Mouse (Mus musculus) intestine, embryonic 16.5 days (tissue): ENCODE measurements at regions not wholly inside any gene's neighbourhood (a gene's known extent, or its start where the extent isn't known, plus 50 kb on each side); places are given as distances from the start of the nearest gene placed in this dataset.

ENCODE experiments used
- ATAC-seq: fragments of 200-750 bp; cut with Nextera tagmentation; 2 replicates; pipeline ENCODE4 v1.8.0; 2017; ENCODE audit warnings: moderate TSS enrichment, moderate library complexity
- H3K27ac ChIP-seq: fragments of 300-500 bp; sonication (generic); 2 replicates; pipeline ENCODE4 v1.5.1; 2014; ENCODE audit warnings: mild to moderate bottlenecking, low read length
- H3K27me3 ChIP-seq: fragments of 300-500 bp; sonication (generic); replicated peaks from 2 replicates; pipeline ENCODE4 v1.6.1; 2014; ENCODE audit warnings: low read length, control low read depth, mixed read lengths; ENCODE audit not compliant: control insufficient read depth, insufficient read depth
- H3K36me3 ChIP-seq: fragments of 300-500 bp; sonication (generic); 2 replicates; pipeline ENCODE4 v1.6.1; 2014; ENCODE audit warnings: low read length, control low read depth; ENCODE audit not compliant: control insufficient read depth, insufficient read depth
- H3K4me1 ChIP-seq: fragments of 300-500 bp; sonication (generic); 2 replicates; pipeline ENCODE4 v1.6.1; 2014; ENCODE audit warnings: low read length, control low read depth, mixed read lengths; ENCODE audit not compliant: control insufficient read depth, insufficient read depth
- H3K4me2 ChIP-seq: fragments of 300-500 bp; sonication (generic); 2 replicates; pipeline ENCODE4 v1.6.1; 2014; ENCODE audit warnings: low read depth, low read length, control low read depth
- H3K4me3 ChIP-seq: fragments of 300-500 bp; sonication (generic); 2 replicates; pipeline ENCODE4 v1.5.1; 2014; ENCODE audit warnings: mild to moderate bottlenecking, low read length
- H3K9ac ChIP-seq: fragments of 300-500 bp; sonication (generic); 2 replicates; pipeline ENCODE4 v1.6.1; 2014; ENCODE audit warnings: low read depth, low read length
- H3K9me3 ChIP-seq: fragments of 300-500 bp; sonication (generic); 2 replicates; pipeline ENCODE4 v1.6.1; 2016; ENCODE audit warnings: low read length, control low read depth; ENCODE audit not compliant: control insufficient read depth
- WGBS: fragments of 180-500 bp; shearing (Covaris S2); extraction: QIAGEN DNeasy Blood & Tissue Kit; methylation state at CpG from one replicate; pipeline ENCODE4 v1.1.7; 2014; 5-methylcytosine and 5-hydroxymethylcytosine counted together

DNA sequence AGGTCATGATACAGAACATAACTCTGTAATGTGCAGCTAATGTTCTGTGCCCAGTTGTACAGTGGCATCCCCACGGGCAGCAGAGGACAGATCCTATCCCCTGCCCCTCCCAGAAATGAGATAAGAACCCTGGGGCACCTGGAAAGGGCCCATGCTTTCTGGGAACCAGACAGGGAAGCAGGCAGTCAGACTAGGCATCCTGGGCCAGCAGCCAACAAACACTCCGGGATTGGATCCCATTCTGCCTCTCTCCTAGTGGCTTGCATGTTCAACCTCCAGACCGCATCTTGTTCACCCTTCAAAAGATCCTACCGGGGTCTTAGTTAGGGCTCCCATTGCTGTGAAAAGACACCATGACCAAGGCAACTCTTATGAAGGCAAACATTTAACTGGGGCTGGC lies 229.0 kb upstream of the Rpl38 start:
- Histone ChIP-seq H3K27ac (no peak overlapping the region), H3K4me3 (no peak overlapping the region), H3K4me2 (no peak overlapping the region), H3K9me3 (no peaks in the 10 kb centered on the region), H3K27me3 (0 out of 2 replicates have a peak, but pooled peaks cover 3% of the 10 kb centered on the region), H3K36me3 (no peaks in the 10 kb centered on the region), H3K4me1 (0 out of 2 replicates have a peak, but pooled peaks cover 2% of the 10 kb centered on the region), H3K9ac (no peak overlapping the region)
- no peak for ATAC-seq
- WGBS, result 89% methylated on average over 4 of the region's 4 CpGs

DNA sequence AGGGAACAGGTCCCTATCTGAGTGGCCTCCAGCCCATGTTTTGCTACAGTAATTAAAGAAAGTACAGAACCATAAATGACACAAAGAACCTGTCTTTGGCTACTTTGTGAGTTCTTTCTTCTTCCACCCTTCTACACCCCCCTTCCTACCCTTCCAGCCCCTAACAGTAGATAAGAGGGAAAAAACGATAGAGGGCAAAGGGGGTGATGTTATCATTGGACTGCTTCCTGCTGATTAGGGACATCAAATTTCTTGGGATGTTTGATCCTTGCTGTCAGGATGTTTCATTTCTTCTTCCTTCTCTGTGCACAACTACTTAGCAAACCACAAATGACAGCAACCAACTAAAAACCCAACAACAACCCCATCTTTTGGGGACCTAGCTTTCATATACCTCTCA lies 232.5 kb upstream of the Rpl38 start:
- Histone ChIP-seq H3K9ac (no peak overlapping the region), H3K27me3 (no peaks in the 10 kb centered on the region), H3K9me3 (no peaks in the 10 kb centered on the region), H3K4me3 (no peak overlapping the region), H3K36me3 (no peaks in the 10 kb centered on the region), H3K27ac (no peak overlapping the region), H3K4me1 (no peaks in the 10 kb centered on the region), H3K4me2 (no peak overlapping the region)
- ATAC-seq, result no peak
- 44% methylated on average over 1 of the region's 1 CpGs for WGBS

DNA sequence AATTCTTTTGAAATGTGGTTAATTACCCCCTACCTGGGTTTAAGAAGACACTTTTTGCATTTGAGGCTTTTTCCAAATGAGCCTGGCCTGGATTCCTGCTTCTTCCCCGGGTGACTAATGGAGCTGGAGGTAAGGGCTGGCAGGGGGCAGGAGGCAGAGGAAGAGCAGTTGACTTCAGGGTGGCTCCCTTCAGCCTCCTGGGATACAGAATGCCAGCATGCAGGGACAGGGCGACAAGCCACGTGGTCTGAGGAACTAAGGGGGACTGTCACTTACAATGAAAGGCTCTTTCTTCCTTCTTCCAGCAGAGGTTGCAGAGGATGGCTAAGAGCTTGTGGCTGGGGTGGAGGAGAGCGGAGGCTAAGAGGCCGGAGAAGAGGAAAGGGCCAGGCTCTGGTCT lies 234.8 kb upstream of the Rpl38 start:
- Histone ChIP-seq H3K4me2 (no peak overlapping the region), H3K4me1 (no peaks in the 10 kb centered on the region), H3K27ac (no peak overlapping the region), H3K36me3 (no peaks in the 10 kb centered on the region), H3K9ac (no peak overlapping the region), H3K4me3 (no peak overlapping the region), H3K27me3 (no peaks in the 10 kb centered on the region), H3K9me3 (no peaks in the 10 kb centered on the region)
- 37% methylated on average over 5 of the region's 5 CpGs for WGBS
- no peak for ATAC-seq

DNA sequence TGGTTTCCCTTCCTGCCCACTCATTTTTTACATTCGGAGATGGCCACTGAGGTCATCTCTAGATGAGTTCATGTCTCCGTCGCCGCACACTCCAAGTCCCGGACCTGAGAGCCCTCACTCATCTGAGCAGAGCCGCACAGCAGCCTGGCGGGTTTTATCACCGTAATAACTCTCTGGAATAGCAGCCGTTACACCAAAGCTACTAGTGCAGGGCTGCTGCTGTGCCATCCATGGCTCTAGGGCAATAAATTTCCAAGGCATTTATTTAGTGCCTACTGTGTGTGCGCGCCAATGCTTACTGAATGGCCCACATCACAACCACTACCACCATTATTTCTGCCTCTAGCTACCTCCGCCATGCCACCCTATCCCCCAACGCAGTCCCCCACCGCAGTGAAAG lies 242.9 kb upstream of the Rpl38 start:
- whole genome bisulfite sequencing, result 75% methylated on average over 14 of the region's 14 CpGs
- H3K4me2 ChIP-seq, result no peak overlapping the region

DNA sequence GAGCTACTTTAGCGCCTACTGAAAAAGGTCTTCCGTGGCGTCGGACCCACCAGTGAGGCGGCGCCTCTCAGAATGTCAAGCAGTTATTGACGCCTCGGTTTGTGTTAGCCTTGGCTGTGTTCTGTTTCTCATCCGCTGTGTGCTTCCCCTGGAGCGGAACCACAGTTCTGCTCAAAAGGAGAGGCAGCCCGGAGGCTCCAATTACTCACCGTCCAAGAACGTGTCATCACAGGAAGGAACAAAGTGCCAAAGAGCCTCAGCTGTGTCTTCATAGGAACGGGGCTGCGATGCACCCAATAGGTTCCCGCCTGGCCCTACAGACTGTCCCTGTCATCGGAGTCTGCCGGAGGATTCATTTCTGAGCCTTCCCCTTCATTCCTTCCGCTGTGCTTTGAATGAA lies 245.0 kb upstream of the Rpl38 start:
- no peaks in the 10 kb centered on the region for H3K27me3 ChIP-seq
- no peaks in the 10 kb centered on the region for H3K4me1 ChIP-seq
- WGBS, result 69% methylated on average over 19 of the region's 19 CpGs
- no peak overlapping the region for H3K4me3 ChIP-seq
- ATAC-seq, result no peak
- no peak overlapping the region for H3K4me2 ChIP-seq
- no peak overlapping the region for H3K27ac ChIP-seq
- H3K36me3 ChIP-seq, result no peaks in the 10 kb centered on the region
- H3K9me3 ChIP-seq, result no peaks in the 10 kb centered on the region
- no peak overlapping the region for H3K9ac ChIP-seq

More for the DNA sequence above, 242.9 kb upstream of the Rpl38 start:
- Histone ChIP-seq H3K27me3 (no peaks in the 10 kb centered on the region), H3K36me3 (no peaks in the 10 kb centered on the region), H3K4me3 (no peak overlapping the region), H3K27ac (no peak overlapping the region), H3K9ac (no peak overlapping the region), H3K4me1 (no peaks in the 10 kb centered on the region), H3K9me3 (no peaks in the 10 kb centered on the region)
- no peak for ATAC-seq

DNA sequence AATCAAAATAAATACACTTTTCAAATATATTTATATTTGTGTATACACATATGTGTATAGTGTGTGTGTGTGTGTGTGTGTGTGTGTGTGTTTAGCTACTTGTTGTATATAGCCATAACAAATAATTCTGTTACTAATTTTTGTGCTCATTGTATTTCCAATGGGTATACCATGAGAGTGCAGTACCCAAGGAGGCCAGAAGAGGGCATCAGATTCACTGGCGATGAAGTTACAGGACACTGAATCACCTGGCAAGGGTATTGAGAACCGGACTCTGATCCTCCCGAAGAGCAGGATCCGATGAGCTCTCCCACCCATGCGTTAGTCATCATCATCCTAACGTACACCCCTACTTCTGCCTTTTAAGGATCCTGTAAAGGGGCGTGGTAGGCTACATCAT lies 249.3 kb upstream of the Rpl38 start:
- WGBS, result 85% methylated on average over 7 of the region's 7 CpGs
- no peaks in the 10 kb centered on the region for H3K36me3 ChIP-seq
- H3K9me3 ChIP-seq, result no peaks in the 10 kb centered on the region
- no peak overlapping the region for H3K4me3 ChIP-seq
- ATAC-seq, result no peak
- no peaks in the 10 kb centered on the region for H3K27me3 ChIP-seq
- H3K9ac ChIP-seq, result no peak overlapping the region
- no peaks in the 10 kb centered on the region for H3K4me1 ChIP-seq
- H3K4me2 ChIP-seq, result no peak overlapping the region
- no peak overlapping the region for H3K27ac ChIP-seq

DNA sequence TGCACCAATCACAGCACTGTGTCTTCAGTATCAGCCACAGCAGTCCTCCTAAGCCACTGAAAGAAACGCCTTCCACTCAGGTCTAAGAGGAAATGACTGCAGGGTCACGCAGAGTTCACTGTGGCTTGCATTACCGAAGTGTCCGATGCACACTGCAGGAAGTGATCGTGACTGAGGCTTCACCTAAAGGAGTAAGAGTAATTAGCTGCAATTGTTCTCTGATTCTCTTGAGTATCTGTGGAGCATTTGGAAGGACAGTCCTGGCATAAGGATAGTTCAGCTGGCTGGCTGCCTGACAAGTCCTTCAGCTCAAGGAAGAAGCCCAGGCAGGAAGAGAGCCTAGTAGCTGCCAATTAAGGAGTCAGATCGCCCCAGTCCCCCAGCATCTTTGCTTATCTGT lies 252.2 kb upstream of the Rpl38 start:
- H3K4me2 ChIP-seq, result no peak overlapping the region
- no peak for ATAC-seq
- no peak overlapping the region for H3K9ac ChIP-seq
- WGBS, result 59% methylated on average over 6 of the region's 6 CpGs
- H3K4me1 ChIP-seq, result no peaks in the 10 kb centered on the region
- no peaks in the 10 kb centered on the region for H3K27me3 ChIP-seq
- no peak overlapping the region for H3K27ac ChIP-seq
- H3K9me3 ChIP-seq, result no peaks in the 10 kb centered on the region
- no peaks in the 10 kb centered on the region for H3K36me3 ChIP-seq
- no peak overlapping the region for H3K4me3 ChIP-seq

DNA sequence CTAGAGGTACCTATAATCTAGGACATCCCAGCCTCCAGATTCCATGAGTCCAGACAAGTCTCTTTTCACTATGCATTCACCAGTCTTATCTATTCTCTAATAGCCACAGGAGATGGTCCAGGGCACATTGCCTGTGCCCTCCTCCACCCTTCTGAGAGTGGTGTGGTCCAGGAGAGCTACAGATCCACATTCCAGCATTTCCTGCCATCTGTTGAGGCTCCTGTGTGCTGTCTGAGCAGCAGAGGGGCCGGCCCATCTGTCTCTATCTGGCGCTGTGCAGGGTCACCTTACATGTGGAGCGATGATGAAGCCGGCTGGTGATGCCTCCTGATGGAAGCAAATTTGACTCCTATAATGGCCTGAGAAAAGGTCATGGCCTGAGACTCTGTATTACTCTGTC lies 263.9 kb upstream of the Rpl38 start:
- ATAC-seq, result no peak
- 46% methylated on average over 4 of the region's 4 CpGs for WGBS

DNA sequence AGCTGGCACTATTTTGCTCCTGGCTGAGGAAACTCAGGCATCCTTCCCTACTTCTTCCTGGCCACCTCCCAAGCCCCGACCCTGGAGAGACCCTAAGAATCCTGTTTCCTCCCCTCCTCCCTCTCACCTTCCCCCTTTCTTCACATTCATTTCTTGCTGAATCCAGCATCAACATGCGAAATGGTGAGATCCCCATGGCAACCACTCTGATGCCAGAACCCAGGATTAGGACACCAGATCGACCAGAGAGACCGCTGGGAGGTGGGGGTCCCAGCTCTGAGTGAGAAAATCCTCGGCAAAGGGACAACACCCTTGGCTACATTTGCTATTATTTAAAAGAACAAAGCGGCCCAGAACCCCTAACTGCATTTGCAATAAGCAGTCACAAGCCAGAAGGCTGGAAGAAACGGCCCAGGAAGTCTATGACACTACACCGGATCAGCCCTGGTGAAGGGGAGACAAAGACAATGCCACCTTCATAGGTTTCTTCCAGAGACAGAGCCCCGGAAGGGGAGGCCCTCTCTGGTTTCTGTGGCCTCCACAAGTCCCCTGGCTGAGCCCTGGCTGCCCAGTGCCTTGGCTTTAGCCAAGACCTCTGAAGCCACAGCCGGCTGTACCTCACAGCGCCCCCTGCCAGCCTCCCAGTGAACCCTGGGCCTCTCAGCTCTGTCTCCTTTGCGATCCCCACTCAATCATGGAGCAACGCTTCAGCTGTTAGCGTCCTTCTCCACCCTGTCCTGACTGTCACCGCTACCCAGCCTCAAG lies 265.6 kb upstream of the Rpl38 start:
- no peak overlapping the region for H3K9ac ChIP-seq
- no peak for ATAC-seq
- no peak overlapping the region for H3K4me2 ChIP-seq
- no peaks in the 10 kb centered on the region for H3K4me1 ChIP-seq
- H3K4me3 ChIP-seq, result no peak overlapping the region
- H3K27ac ChIP-seq, result no peak overlapping the region
- H3K27me3 ChIP-seq, result no peaks in the 10 kb centered on the region
- WGBS, result 45% methylated on average over 15 of the region's 15 CpGs
- H3K36me3 ChIP-seq, result no peaks in the 10 kb centered on the region
- H3K9me3 ChIP-seq, result no peaks in the 10 kb centered on the region

More for the DNA sequence above, 263.9 kb upstream of the Rpl38 start:
- H3K4me2 ChIP-seq, result no peak overlapping the region
- H3K27ac ChIP-seq, result no peak overlapping the region
- no peaks in the 10 kb centered on the region for H3K4me1 ChIP-seq
- no peaks in the 10 kb centered on the region for H3K9me3 ChIP-seq
- no peaks in the 10 kb centered on the region for H3K27me3 ChIP-seq
- H3K9ac ChIP-seq, result no peak overlapping the region
- H3K4me3 ChIP-seq, result no peak overlapping the region
- no peaks in the 10 kb centered on the region for H3K36me3 ChIP-seq

DNA sequence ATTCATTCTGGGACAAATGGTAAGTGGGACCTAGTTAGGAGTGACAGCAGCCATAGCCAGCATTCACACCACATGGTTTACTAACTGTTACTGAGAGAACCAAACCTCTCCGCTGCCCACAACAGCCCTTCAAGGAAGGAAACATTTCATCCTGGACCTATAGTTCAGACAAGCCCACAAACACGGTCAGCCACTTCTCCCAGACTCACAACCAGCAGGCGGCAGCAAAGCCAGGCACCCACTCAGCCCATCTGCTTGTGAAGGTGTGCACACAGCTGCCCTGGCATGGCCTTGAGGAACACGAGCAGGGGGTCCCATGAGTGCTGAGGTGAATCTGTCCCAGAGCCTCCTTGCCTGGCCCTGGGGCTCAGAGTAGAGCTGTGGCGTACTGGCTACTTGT lies 267.6 kb upstream of the Rpl38 start:
- no peak for ATAC-seq
- H3K36me3 ChIP-seq, result no peaks in the 10 kb centered on the region
- H3K4me3 ChIP-seq, result no peak overlapping the region
- 70% methylated on average over 5 of the region's 5 CpGs for WGBS
- no peaks in the 10 kb centered on the region for H3K9me3 ChIP-seq
- no peaks in the 10 kb centered on the region for H3K4me1 ChIP-seq
- H3K9ac ChIP-seq, result no peak overlapping the region
- no peaks in the 10 kb centered on the region for H3K27me3 ChIP-seq
- H3K27ac ChIP-seq, result no peak overlapping the region
- no peak overlapping the region for H3K4me2 ChIP-seq
